Mouse (Mus musculus): ENCODE data around the gene Ccdc190. TPM values are rescaled to one million over a fixed set of nuclear protein-coding genes. Genes with fewer than 3 reads are reported as not detected.
A peak's percentile ranks its signal among the peaks of the same experiment; 100 is the strongest.

Gene Ccdc190
- 0.95 and 1.7 TPM in 2 replicates for polyA plus RNA-seq (2012; rRNA removed)

DNA sequence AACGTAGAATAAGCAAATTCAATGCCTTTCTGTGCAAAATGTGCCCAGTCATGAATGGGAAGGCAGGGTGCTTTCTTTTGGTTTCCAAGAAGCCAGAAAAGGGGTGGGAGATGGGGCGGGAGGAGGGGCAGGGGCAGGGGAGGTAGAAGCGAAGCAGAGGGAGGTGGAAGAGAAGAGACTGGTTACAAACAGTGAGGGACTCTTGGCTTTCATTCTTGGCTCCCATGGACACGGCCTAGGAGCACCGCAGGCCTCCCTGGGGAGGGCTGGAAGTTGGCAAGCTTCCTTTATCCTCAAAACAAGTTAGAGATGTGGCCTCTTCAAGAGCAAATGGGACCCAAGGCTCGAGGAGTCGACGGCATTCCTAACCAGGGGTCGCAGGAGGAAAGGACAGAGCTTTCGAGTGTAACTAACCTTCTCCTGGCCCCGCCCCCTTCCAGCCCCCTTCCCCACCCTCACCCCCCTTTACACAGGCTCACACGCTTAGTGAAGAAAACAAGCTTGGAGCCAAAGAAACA is at the start of gene Ccdc190:
TSS of gene Ccdc190 (plus strand) at position 195 of the 518 bp plus-strand sequence.
- 31% methylated on average over 12 of the region's 12 CpGs for WGBS
- no peak for DNase-seq (ENCODE audit: low read depth, low spot score)

DNA sequence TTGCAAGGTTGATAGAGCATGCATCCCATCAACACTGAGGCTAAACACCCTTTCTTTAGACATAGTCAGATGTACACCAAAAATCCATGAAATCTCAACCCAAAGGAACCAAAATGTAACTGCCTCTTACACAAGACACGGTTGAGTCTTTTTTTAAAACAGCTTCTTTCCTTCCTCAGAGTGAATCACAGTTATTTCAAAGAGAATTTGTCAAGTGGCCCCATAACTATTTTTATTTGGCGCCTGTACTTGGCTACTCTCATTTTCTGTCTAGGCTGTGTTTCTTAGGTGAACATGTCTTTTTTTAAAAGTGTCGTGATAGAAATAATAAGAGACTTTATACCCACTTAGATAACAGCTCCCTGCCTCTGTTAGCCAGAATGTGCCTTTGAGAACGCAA is 49.4 kb upstream of the Ccdc190 start:
- WGBS = 76% methylated on average over 4 of the region's 4 CpGs
- no peak for DNase-seq (ENCODE audit: low read depth, low spot score)

DNA sequence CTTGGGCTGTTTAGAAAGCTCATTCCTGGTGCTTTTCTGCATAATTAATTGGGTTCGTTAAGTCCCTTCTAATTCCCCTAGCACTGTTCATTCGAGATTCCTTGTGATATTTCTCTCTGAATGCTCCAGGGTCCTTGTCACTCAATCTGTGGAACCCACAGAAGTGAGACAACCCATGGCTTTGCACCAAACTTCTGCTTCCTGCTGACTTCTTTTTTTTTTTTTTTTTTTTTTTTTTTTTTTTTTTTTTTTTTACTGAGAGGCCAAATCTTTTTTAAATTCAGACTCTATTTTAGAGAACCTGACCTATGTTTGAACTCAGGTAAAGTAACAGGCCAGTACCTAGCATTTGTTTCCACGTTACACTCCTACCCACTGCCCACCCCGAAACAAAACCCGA is 48.3 kb upstream of the Ccdc190 start:
- 90% methylated on average over 5 of the region's 5 CpGs for WGBS
- no peak for DNase-seq (ENCODE audit: low read depth, low spot score)

GRCm38 (mm10) chr1:169883081-169883565 is 45.3 kb upstream of the Ccdc190 start:
- whole genome bisulfite sequencing = 69% methylated on average over 5 of the region's 5 CpGs
- DNase-seq (ENCODE audit: low read depth, low spot score) = no peak

DNA sequence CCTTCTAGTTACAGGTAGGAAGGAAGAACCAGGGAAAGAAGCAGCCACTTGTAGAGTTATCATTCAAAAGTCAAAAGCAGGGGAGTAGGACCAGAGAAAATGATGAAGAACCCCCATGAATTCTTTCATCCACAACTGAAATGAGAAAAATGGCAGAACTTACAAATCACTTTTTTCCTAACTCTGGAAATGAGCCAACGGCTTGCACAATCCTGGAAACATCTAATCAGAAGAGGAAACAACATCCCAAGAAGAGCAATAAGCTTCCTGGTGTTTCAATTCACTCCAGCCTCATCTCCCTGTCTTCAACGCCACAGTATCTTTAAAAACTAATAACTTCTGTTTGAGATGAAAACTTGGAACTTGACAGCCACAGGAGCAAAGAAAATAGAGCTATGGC is 39.2 kb upstream of the Ccdc190 start:
- 64% methylated on average over 2 of the region's 2 CpGs for WGBS

DNA sequence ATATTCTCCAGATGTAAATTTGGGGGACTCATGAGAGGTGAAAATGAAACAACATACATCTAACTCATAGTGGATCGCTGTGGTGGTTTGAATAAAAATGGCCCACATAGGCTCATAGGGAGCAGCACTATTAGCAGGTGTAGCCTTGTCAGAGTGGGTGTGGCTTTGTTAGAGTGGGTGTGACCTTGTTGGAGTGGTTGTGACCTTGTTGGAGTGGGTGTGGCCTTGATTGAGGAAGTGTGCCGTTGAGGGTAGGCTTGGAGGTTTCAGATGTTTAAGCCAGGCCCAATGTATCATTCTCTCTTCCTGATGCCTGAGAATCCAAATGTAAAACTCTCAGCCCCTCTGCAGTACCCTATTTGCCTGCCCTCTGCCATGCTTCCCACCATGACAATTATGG is 34.5 kb upstream of the Ccdc190 start:
- 65% methylated on average over 2 of the region's 2 CpGs for WGBS
- no peak for DNase-seq (ENCODE audit: low read depth, low spot score)

More for the DNA sequence above, 39.2 kb upstream of the Ccdc190 start:
- no peak for DNase-seq (ENCODE audit: low read depth, low spot score)

- DNase-seq (ENCODE audit: low read depth, low spot score) = no peak
- 68% methylated on average over 1 of the region's 1 CpGs for WGBS
These were observed 32.8 kb upstream of the Ccdc190 start for GRCm38 (mm10) chr1:169895686-169896085.

DNA sequence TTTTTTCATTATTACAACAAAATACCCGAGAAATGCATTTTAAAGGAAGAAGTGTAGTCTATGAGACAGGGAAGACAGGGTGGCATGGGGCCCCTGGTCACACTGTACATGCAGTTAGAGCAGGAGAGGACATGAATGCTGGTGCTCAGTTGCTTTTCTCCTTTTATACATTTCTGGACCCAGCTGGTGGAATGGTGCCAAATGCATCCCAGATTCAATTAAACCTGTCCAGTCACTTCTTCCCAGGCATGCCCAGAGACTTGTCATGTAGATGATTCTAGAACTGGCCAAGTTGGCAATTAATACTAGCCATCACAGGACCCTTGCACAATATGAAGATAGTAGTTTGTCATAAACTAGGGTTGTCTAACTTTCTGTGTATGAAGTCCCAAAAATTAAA is 30.5 kb upstream of the Ccdc190 start:
- DNase-seq (ENCODE audit: low read depth, low spot score) = no peak
- 54% methylated on average over 1 of the region's 1 CpGs for WGBS

DNA sequence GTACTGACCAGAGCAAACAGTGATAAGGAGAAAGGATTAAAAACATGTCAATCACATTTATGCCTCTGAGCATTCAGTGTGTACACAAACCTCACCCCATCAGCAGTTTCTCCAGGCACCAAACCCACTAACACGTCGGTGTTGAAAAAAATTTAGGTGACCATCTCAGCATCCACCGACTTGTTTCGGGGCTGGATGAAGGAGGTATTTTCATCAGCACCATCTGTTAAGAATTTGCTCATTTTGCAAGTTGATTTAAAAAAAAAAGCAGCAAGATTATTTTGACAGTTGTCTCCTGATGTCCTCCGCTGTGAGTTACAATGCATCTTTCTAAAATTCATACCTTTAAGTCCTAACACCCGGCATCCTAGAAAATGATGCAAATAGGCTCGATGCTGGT is 29.8 kb upstream of the Ccdc190 start:
- 64% methylated on average over 7 of the region's 7 CpGs for WGBS

GRCm38 (mm10) chr1:169900771-169901336 is 27.6 kb upstream of the Ccdc190 start:
- DNase-seq (ENCODE audit: low read depth, low spot score) = no peak
- 92% methylated on average over 3 of the region's 3 CpGs for WGBS

More for the DNA sequence above, 29.8 kb upstream of the Ccdc190 start:
- DNase-seq (ENCODE audit: low read depth, low spot score) = no peak

DNA sequence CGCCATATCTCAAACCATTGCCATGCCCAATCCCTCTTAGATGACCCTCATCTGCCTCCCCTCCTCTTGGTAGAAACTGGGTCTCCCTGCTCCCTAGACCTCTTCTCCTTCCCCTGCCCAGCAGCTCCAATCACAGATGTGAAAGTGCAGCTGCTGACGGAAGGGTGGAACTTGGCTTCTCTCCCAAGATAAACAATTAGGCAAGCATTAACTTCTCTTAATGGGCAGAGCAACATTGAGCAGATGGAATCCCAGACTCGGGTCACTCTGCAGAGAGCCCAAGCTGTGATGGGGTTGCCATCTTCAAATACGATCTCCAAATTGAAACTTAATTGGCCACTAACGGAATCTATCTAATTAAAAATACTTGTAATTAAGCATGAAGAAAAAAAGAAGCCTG is 19.3 kb upstream of the Ccdc190 start:
- WGBS = 52% methylated on average over 5 of the region's 5 CpGs
- no peak for DNase-seq (ENCODE audit: low read depth, low spot score)

DNA sequence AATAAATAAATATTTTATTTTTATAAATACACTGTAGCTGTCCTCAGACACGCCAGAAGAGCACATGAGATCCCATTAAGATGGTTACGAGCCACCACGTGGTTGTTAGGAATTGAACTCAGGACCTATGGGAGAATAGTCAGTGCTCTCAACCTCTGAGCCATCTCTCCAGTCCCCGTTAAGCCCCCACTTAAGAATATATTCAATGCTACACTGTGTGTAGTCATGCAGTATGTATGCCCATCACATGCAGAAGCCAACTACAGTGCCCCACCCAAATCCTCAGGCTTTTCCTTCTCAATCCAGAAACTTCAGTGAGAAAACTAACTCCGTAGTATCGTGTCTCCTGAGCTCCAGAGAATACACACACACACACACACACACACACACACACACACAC is 18.8 kb upstream of the Ccdc190 start:
- no peak for DNase-seq (ENCODE audit: low read depth, low spot score)
- WGBS = 80% methylated on average over 6 of the region's 6 CpGs

DNA sequence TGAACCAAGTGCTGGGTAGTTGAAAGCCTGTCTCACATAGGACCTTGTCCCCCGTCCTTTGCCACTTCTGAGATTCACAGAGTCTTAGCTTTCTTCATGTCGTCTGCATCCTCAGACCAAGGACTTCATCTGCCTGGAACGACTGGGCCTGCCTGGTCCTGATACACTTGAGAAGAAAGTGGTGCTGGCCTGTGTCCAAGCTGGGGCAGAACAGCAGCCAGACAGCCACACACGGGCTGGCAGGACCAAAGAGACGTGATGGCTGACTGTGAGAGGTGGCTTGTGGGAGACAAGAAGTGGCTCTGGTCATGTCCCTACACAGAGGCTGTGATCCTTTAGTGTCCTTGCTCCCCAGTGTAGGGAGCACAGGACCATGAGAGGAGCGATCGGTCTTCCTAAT is 17.7 kb upstream of the Ccdc190 start:
- WGBS = 77% methylated on average over 7 of the region's 7 CpGs

GRCm38 (mm10) chr1:169911526-169911925 is 16.9 kb upstream of the Ccdc190 start:
- WGBS = 70% methylated on average over 6 of the region's 6 CpGs
- no peak for DNase-seq (ENCODE audit: low read depth, low spot score)

More for the DNA sequence above, 17.7 kb upstream of the Ccdc190 start:
- no peak for DNase-seq (ENCODE audit: low read depth, low spot score)

GRCm38 (mm10) chr1:169916659-169917058 is 11.8 kb upstream of the Ccdc190 start:
- 19% methylated on average over 7 of the region's 7 CpGs for WGBS
- DNase-seq (ENCODE audit: low read depth, low spot score) = no peak

GRCm38 (mm10) chr1:169917115-169917796 is 11.2 kb upstream of the Ccdc190 start:
- DNase-seq (ENCODE audit: low read depth, low spot score) = no peak
- WGBS = 19% methylated on average over 9 of the region's 9 CpGs

DNA sequence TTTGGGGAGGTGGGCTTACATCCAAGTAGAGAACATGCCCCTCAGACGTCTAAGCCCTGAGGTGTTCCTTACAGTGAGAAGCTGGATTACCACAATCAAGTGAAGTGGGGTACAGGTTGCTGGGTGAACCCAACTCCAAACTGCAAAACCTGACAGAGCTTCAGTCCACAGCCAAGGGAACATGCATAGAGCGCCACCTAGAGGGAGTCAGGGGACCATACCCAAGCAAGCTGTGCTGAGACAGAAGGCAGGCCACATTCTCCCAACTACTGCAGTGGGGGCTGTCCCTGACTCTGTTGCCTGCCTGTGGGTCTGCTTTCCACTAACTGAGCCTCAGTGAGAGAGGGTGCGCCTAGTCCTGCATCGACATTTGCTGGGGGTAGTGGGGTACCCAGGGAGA is 10.4 kb upstream of the Ccdc190 start:
- DNase-seq (ENCODE audit: low read depth, low spot score) = peak; percentile 31
- 18% methylated on average over 4 of the region's 4 CpGs for WGBS

GRCm38 (mm10) chr1:169919211-169919610 is 9.2 kb upstream of the Ccdc190 start:
- DNase-seq (ENCODE audit: low read depth, low spot score) = peak; percentile 57
- 3% methylated on average over 11 of the region's 11 CpGs for WGBS

DNA sequence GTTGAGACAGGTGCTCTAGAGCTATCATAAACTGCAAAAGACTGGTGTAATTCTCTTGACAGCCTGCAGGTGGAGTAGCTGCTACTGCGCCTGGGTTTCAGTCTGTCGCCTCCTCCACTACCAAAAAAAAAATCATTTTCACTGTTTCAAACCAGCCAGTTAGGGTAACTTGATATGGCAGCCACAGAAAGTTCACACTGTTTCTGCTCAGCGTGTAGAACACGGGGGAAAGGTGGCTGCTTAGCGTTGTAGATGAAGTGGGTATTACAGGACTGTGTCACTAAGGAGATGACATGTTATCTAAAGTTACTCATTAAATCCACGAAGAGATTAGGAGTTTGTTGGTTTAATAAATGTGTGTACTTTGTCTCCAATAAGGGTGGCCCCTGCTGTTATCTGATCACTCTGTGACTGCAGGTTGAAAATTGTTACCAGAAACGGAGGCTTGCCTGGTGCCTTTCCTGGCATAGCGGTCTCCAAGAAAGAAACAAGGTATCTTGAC is 6.7 kb upstream of the Ccdc190 start:
- 15% methylated on average over 8 of the region's 8 CpGs for WGBS
- no peak for DNase-seq (ENCODE audit: low read depth, low spot score)

- no peak for DNase-seq (ENCODE audit: low read depth, low spot score)
- 42% methylated on average over 2 of the region's 2 CpGs for WGBS
These were observed 3.9 kb upstream of the Ccdc190 start for GRCm38 (mm10) chr1:169924567-169924966.
